Mouse (Mus musculus): ENCODE measurements around the gene Pramel4. TPM values are rescaled to one million over a fixed set of nuclear protein-coding genes. Genes with fewer than 3 reads are reported as not detected.
"Not testable (repeated sequence)": the region's sequence is repeated elsewhere in the genome, so short reads cannot be mapped to it uniquely, and the experiment has no call there.

Pramel4 gene
- polyA plus RNA-seq (2016; fragmentation: Nextera tagmentation; extraction: Ambion mirVana), result not detected in 2 replicates

DNA sequence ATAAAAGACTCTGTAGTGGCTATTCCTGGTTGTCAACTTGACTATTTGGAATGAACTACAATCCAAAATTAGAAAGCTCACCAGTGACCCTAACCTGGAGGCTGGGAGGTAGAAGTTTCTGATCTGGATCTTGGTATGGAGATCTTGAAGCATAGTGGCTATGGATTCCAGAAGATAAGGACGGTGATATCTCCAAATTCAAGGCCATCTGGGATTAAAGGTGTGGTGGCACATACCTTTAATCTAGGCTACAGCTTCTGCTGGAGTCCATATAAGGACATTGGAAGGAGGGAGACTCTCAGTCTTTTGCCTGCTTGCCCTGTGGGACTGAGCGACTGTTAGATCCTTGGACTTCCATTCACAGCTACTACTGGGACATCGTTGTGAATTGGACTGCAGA lies at the start of gene Pramel4:
Gene Pramel4, plus strand, starts transcription at position 301 of the 400 bp plus-strand sequence.
- H3K9me3 ChIP-seq (replicated peaks), result peaks cover 17% of the 10 kb centered on the region; the same call in 1 of the 2 replicates

DNA sequence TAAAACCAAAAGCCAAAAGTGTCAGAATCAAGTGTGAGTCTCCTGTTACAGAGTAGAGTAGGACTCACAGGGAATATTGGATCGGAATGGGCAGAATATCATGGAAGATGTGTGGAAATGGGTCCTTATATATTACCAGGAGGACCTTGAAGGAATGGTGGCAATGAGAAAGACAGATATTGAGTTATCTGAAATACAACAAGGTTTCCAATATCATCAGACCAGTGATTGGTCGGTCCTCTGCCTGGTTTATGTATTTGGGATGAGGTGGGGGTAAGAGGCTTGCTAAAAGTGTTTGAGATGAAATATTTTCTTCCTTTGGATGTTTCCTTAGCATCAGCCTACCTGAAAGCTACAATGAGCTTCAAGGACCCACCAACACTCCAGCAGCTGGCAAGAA lies 47.2 kb downstream of the Pramel4 start, which contains the start of gene Gm13102:
Gene Gm13102, plus strand, starts transcription at position 301 of the 400 bp plus-strand sequence.
- 100% methylated on average over 1 of the region's 2 CpGs for WGBS
- DNase-seq (ENCODE audit: low spot score), result not testable (repeated sequence)

More for the DNA sequence above, at the start of gene Pramel4:
- H3K4me1 ChIP-seq; H3K36me3 ChIP-seq; DNase-seq (ENCODE audit: low spot score); H3K27me3 ChIP-seq (ENCODE audit: low read depth, poor library complexity, severe bottlenecking); H3K27ac ChIP-seq (replicated peaks); H3K4me3 ChIP-seq: not testable (repeated sequence)
- 86% methylated on average over 3 of the region's 3 CpGs for WGBS

More for the DNA sequence above, 47.2 kb downstream of the Pramel4 start, which contains the start of gene Gm13102:
- H3K4me3 ChIP-seq; H3K27ac ChIP-seq (replicated peaks); H3K9me3 ChIP-seq (replicated peaks); H3K4me1 ChIP-seq; H3K27me3 ChIP-seq (ENCODE audit: low read depth, poor library complexity, severe bottlenecking); H3K36me3 ChIP-seq: not testable (repeated sequence)

Other genes with a start within 250 kb of the Pramel4 start
- gene Gm13084, start 243.0 kb upstream of the Pramel4 start, polyA plus RNA-seq (2016; fragmentation: Nextera tagmentation; extraction: Ambion mirVana), result not detected in 2 replicates
- gene Gm13103, start 212.6 kb upstream of the Pramel4 start, polyA plus RNA-seq (2016; fragmentation: Nextera tagmentation; extraction: Ambion mirVana), result not detected in 2 replicates
- not detected in 2 replicates for gene Pramef6, start 158.7 kb upstream of the Pramel4 start, polyA plus RNA-seq (2016; fragmentation: Nextera tagmentation; extraction: Ambion mirVana)
- not detected in 2 replicates for gene Pramef25, start 108.1 kb upstream of the Pramel4 start, polyA plus RNA-seq (2016; fragmentation: Nextera tagmentation; extraction: Ambion mirVana)
- gene Gm13101, start 92.2 kb upstream of the Pramel4 start, polyA plus RNA-seq (2016; fragmentation: Nextera tagmentation; extraction: Ambion mirVana), result not detected in 2 replicates
- not detected in 2 replicates for gene Pramef17, start 64.8 kb upstream of the Pramel4 start, polyA plus RNA-seq (2016; fragmentation: Nextera tagmentation; extraction: Ambion mirVana)
- not detected in 2 replicates for gene Gm13102, start 47.3 kb downstream of the Pramel4 start, polyA plus RNA-seq (2016; fragmentation: Nextera tagmentation; extraction: Ambion mirVana)
- not detected in 2 replicates for gene Oog3, start 103.5 kb downstream of the Pramel4 start, polyA plus RNA-seq (2016; fragmentation: Nextera tagmentation; extraction: Ambion mirVana)
- gene Oog2, start 131.6 kb downstream of the Pramel4 start, polyA plus RNA-seq (2016; fragmentation: Nextera tagmentation; extraction: Ambion mirVana), result not detected in 2 replicates
- not detected in 2 replicates for gene C87977, start 154.2 kb downstream of the Pramel4 start, polyA plus RNA-seq (2016; fragmentation: Nextera tagmentation; extraction: Ambion mirVana)
- gene Pramel5, start 221.4 kb downstream of the Pramel4 start, polyA plus RNA-seq (2016; fragmentation: Nextera tagmentation; extraction: Ambion mirVana), result not detected in 2 replicates